Mouse (Mus musculus) c-Kit-positive CD71-positive TER-119-positive erythroid progenitor cells, embryonic 14.5 days (primary cell): ENCODE results near the gene Cd79a.
"Not testable (repeated sequence)": the region's sequence is repeated elsewhere in the genome, so short reads cannot be mapped to it uniquely, and the experiment has no call there.

ENCODE experiments used
- DNase-seq: peaks from one replicate; pipeline ENCODE4 v3.0.0-alpha.2; 2013; ENCODE audit warnings: low spot score

Cd79a gene

GRCm38 (mm10) chr7:24886308-24886633 is 10.9 kb upstream of the Cd79a start:
- DNase-seq, result no peak

- DNase-seq, result no peak
Measured at GRCm38 (mm10) chr7:24887096-24887495, 10.1 kb upstream of the Cd79a start.

- DNase-seq, result no peak
Measured at GRCm38 (mm10) chr7:24889431-24890220, 7.6 kb upstream of the Cd79a start.

- DNase-seq, result peak; percentile 80
Measured at GRCm38 (mm10) chr7:24890281-24891216, 6.6 kb upstream of the Cd79a start.

GRCm38 (mm10) chr7:24891241-24892124 is 5.7 kb upstream of the Cd79a start:
- no peak for DNase-seq

GRCm38 (mm10) chr7:24892125-24892583 is 5.0 kb upstream of the Cd79a start:
- DNase-seq, result no peak

- not testable (repeated sequence) for DNase-seq
Measured at GRCm38 (mm10) chr7:24895749-24896148, 1.4 kb upstream of the Cd79a start.

GRCm38 (mm10) chr7:24896269-24896668 is 912 bp upstream of the Cd79a start:
- no peak for DNase-seq

- no peak for DNase-seq
Measured at GRCm38 (mm10) chr7:24897959-24898358, 778 bp downstream of the Cd79a start.

- no peak for DNase-seq
Measured at GRCm38 (mm10) chr7:24901114-24901513, 3.9 kb downstream of the Cd79a start.

GRCm38 (mm10) chr7:24901842-24902241 is 4.7 kb downstream of the Cd79a start:
- DNase-seq, result no peak

- peak; percentile 35 for DNase-seq
Measured at GRCm38 (mm10) chr7:24902264-24902629, 5.1 kb downstream of the Cd79a start.

- peak; percentile 72 for DNase-seq
Measured at GRCm38 (mm10) chr7:24902630-24903443, 5.7 kb downstream of the Cd79a start, which contains the start of gene Arhgef1. Gene Arhgef1, plus strand, starts transcription at chr7:24902912.

GRCm38 (mm10) chr7:24903444-24903825 is 6.3 kb downstream of the Cd79a start:
- peak; percentile 40 for DNase-seq

GRCm38 (mm10) chr7:24904070-24904483 is 6.9 kb downstream of the Cd79a start:
- DNase-seq, result peak; percentile 96

GRCm38 (mm10) chr7:24904936-24905335 is 7.8 kb downstream of the Cd79a start:
- peak; percentile 80 for DNase-seq

GRCm38 (mm10) chr7:24906551-24906950 is 9.4 kb downstream of the Cd79a start:
- no peak for DNase-seq

- no peak for DNase-seq
Measured at GRCm38 (mm10) chr7:24907211-24907748, 10.1 kb downstream of the Cd79a start.

GRCm38 (mm10) chr7:24912480-24912879 is 15.3 kb downstream of the Cd79a start:
- no peak for DNase-seq

- no peak for DNase-seq
Measured at GRCm38 (mm10) chr7:24918763-24919323, 21.7 kb downstream of the Cd79a start.
